Mouse (Mus musculus): ENCODE measurements around the gene Flt4. TPM values are rescaled to one million over a fixed set of nuclear protein-coding genes. Genes with fewer than 3 reads are reported as not detected.
"Not testable (repeated sequence)": the region's sequence is repeated elsewhere in the genome, so short reads cannot be mapped to it uniquely, and the experiment has no call there.

The Flt4 gene
- total RNA-seq (2012; rRNA removed): 4.3 and 6.7 TPM in 2 replicates

DNA sequence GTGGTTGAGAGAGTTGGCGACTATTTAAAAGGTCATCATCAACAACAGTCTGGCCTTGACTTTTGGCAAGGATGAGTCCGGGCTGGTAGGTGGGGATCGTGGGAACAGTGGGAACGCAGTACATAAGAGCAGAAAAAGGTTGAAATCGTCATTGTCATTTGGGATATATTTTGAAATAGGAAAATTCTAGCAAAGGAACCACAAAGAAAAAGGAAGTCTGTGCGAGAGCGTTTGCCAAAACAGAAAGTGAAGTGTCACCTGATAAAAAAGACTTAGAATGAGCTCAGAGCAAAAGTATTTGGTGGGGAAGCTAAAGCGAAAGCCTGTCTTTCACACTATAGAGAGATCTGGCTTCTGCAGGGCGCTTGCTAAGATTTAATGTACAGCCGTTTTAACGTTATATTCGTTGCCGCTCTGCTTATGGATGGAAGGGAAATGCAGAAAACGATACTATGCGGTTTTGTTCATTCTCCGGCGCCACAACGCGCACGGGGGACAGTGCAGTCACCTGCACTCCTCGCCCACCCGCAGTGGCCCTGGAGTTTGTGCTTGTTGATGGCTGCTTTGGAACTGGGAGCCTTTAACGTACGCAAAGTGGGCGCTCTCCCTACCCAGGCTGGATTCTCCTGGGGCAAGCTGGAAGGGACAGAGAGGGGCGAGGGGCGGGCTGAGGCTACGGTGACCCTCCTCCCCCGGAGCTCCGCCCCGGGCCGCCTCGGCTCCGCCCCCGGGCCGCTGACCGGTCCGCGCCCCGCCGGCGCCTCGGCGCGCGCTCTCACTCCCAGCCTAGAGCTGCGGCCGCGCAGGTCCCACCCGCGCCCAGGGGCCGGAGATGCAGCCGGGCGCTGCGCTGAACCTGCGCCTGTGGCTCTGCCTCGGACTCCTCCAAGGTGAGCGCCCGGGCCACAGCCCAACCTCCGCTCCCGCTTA, at the start of gene Flt4:
Gene Flt4 (plus strand): TSS at position 326 of the 930 bp plus-strand sequence.
- DNase-seq (ENCODE audit: low read depth, low spot score); in situ Hi-C loops (cut with MboI; ENCODE audit: low sequenced_read_pairs in 2 of 2, unreplicated experiment in 2 of 2): not testable (repeated sequence)
- peak within 1 kb of the TSS; percentile 63 for H3K9ac ChIP-seq (ENCODE audit: insufficient read depth, low read depth, low read length, poor library complexity, severe bottlenecking)

DNA sequence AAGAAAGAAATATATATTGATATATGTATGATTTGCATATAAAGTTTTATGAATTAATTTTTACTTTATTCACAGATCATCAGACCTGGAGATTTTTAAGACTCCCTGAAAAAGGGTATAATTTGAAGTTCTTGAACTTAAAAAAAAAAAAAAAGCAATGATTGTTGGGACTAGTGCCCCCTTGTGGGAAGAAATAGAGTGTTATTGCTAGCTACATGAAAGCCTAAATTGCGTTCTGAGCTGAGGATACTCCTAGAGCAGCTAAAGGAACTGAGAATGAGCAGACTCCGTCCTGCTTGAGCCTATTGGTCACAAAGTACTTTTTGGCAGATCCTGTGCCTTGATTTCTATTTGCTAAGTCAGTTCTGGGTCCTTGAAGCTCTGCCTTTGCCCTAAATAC, 34.0 kb upstream of the Flt4 start:
- peak; percentile 33 for DNase-seq (ENCODE audit: low read depth, low spot score)

More for the DNA sequence above, at the start of gene Flt4:
- not testable (repeated sequence) for H3K4me1 ChIP-seq (ENCODE audit: control insufficient read depth in 2 of 2, insufficient read depth in 2 of 2, low read length in 2 of 2, poor library complexity in 1 of 2); H3K36me3 ChIP-seq (ENCODE audit: control insufficient read depth, insufficient read depth, low read length, poor library complexity, severe bottlenecking); H3K9me3 ChIP-seq (ENCODE audit: control insufficient read depth, insufficient read depth, low read depth, low read length); H3K27ac ChIP-seq (ENCODE audit: insufficient read depth, low read depth, low read length, poor library complexity, severe bottlenecking)
- H3K4me3 ChIP-seq (ENCODE audit: insufficient read depth in 1 of 2, low read depth in 1 of 2, low read length in 2 of 2, poor library complexity in 1 of 2, severe bottlenecking in 1 of 2): peak within 1 kb of the TSS; percentile 64 to 73

DNA sequence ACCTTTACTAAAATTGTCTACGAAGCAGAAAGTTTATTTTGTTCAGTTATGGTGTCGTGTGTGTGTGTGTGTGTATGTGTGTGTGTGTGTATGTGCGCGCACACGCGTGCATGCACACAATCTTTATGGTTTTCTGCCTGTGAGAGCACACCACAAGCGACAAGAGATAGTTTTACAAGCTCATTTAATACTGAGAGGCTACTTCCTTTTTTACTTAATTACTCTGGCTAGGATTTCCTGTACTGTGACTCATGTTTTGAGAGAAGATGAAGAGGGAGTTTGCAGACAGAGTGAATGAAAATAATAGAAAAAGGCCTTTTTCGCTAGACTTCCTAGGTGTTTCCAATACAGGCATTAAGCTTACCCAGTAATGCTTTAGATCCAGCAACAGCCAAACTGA, 28.6 kb upstream of the Flt4 start:
- H3K36me3 ChIP-seq (ENCODE audit: control insufficient read depth, insufficient read depth, low read length, poor library complexity, severe bottlenecking); DNase-seq (ENCODE audit: low read depth, low spot score); in situ Hi-C loops (cut with MboI; ENCODE audit: low sequenced_read_pairs in 2 of 2, unreplicated experiment in 2 of 2); H3K4me1 ChIP-seq (ENCODE audit: control insufficient read depth in 2 of 2, insufficient read depth in 2 of 2, low read length in 2 of 2, poor library complexity in 1 of 2); H3K9ac ChIP-seq (ENCODE audit: insufficient read depth, low read depth, low read length, poor library complexity, severe bottlenecking); H3K9me3 ChIP-seq (ENCODE audit: control insufficient read depth, insufficient read depth, low read depth, low read length); H3K4me3 ChIP-seq (ENCODE audit: insufficient read depth in 1 of 2, low read depth in 1 of 2, low read length in 2 of 2, poor library complexity in 1 of 2, severe bottlenecking in 1 of 2); H3K27ac ChIP-seq (ENCODE audit: insufficient read depth, low read depth, low read length, poor library complexity, severe bottlenecking): not testable (repeated sequence)

More for the DNA sequence above, 34.0 kb upstream of the Flt4 start:
- H3K9ac ChIP-seq (ENCODE audit: insufficient read depth, low read depth, low read length, poor library complexity, severe bottlenecking); H3K27ac ChIP-seq (ENCODE audit: insufficient read depth, low read depth, low read length, poor library complexity, severe bottlenecking); in situ Hi-C loops (cut with MboI; ENCODE audit: low sequenced_read_pairs in 2 of 2, unreplicated experiment in 2 of 2); H3K9me3 ChIP-seq (ENCODE audit: control insufficient read depth, insufficient read depth, low read depth, low read length); H3K4me1 ChIP-seq (ENCODE audit: control insufficient read depth in 2 of 2, insufficient read depth in 2 of 2, low read length in 2 of 2, poor library complexity in 1 of 2); H3K36me3 ChIP-seq (ENCODE audit: control insufficient read depth, insufficient read depth, low read length, poor library complexity, severe bottlenecking); H3K4me3 ChIP-seq (ENCODE audit: insufficient read depth in 1 of 2, low read depth in 1 of 2, low read length in 2 of 2, poor library complexity in 1 of 2, severe bottlenecking in 1 of 2): not testable (repeated sequence)
- TF ChIP-seq ZNF384 (IDR thresholded peaks at IDR 0.05; ENCODE audit: low read depth, low read length): peak; percentile 98

GRCm38 (mm10) chr11:49590213-49590612, 18.9 kb upstream of the Flt4 start:
- H3K27ac ChIP-seq (ENCODE audit: insufficient read depth, low read depth, low read length, poor library complexity, severe bottlenecking): no peak overlapping the region
- H3K36me3 ChIP-seq (ENCODE audit: control insufficient read depth, insufficient read depth, low read length, poor library complexity, severe bottlenecking): no peaks in the 10 kb centered on the region
- H3K4me3 ChIP-seq (ENCODE audit: insufficient read depth in 1 of 2, low read depth in 1 of 2, low read length in 2 of 2, poor library complexity in 1 of 2, severe bottlenecking in 1 of 2): peak overlapping the region in 1 of 2 experiments; percentile 43; a peak in 1 of 4 replicates
- TF ChIP-seq CHD2 (IDR thresholded peaks at IDR 0.05; ENCODE audit: low read depth, low read length): no peak
- no peak for TF ChIP-seq ZC3H11A (IDR thresholded peaks at IDR 0.05; ENCODE audit: borderline replicate concordance, low read depth, low read length)
- no peak for TF ChIP-seq MAFK (IDR thresholded peaks at IDR 0.05; ENCODE audit: insufficient read depth, low read depth, low read length)
- TF ChIP-seq ZNF384 (IDR thresholded peaks at IDR 0.05; ENCODE audit: low read depth, low read length): no peak
- TF ChIP-seq HCFC1 (IDR thresholded peaks at IDR 0.05; ENCODE audit: borderline replicate concordance, insufficient read depth, low read length): no peak
- H3K4me1 ChIP-seq (ENCODE audit: control insufficient read depth in 2 of 2, insufficient read depth in 2 of 2, low read length in 2 of 2, poor library complexity in 1 of 2): peaks cover 0 to 4% of the 10 kb centered on the region in 2 experiments; a peak in 1 of 4 replicates
- H3K9me3 ChIP-seq (ENCODE audit: control insufficient read depth, insufficient read depth, low read depth, low read length): no peaks in the 10 kb centered on the region
- DNase-seq (ENCODE audit: low read depth, low spot score): no peak
- in situ Hi-C loops (cut with MboI; ENCODE audit: low sequenced_read_pairs in 2 of 2, unreplicated experiment in 2 of 2): no loop called here
- H3K9ac ChIP-seq (ENCODE audit: insufficient read depth, low read depth, low read length, poor library complexity, severe bottlenecking): no peak overlapping the region

- H3K9me3 ChIP-seq (ENCODE audit: control insufficient read depth, insufficient read depth, low read depth, low read length); H3K4me3 ChIP-seq (ENCODE audit: insufficient read depth in 1 of 2, low read depth in 1 of 2, low read length in 2 of 2, poor library complexity in 1 of 2, severe bottlenecking in 1 of 2); H3K4me1 ChIP-seq (ENCODE audit: control insufficient read depth in 2 of 2, insufficient read depth in 2 of 2, low read length in 2 of 2, poor library complexity in 1 of 2); DNase-seq (ENCODE audit: low read depth, low spot score); in situ Hi-C loops (cut with MboI; ENCODE audit: low sequenced_read_pairs in 2 of 2, unreplicated experiment in 2 of 2); H3K27ac ChIP-seq (ENCODE audit: insufficient read depth, low read depth, low read length, poor library complexity, severe bottlenecking); H3K36me3 ChIP-seq (ENCODE audit: control insufficient read depth, insufficient read depth, low read length, poor library complexity, severe bottlenecking); H3K9ac ChIP-seq (ENCODE audit: insufficient read depth, low read depth, low read length, poor library complexity, severe bottlenecking): not testable (repeated sequence)
Measured at GRCm38 (mm10) chr11:49597149-49597548, 11.9 kb upstream of the Flt4 start.

- H3K9ac ChIP-seq (ENCODE audit: insufficient read depth, low read depth, low read length, poor library complexity, severe bottlenecking); H3K9me3 ChIP-seq (ENCODE audit: control insufficient read depth, insufficient read depth, low read depth, low read length); DNase-seq (ENCODE audit: low read depth, low spot score); in situ Hi-C loops (cut with MboI; ENCODE audit: low sequenced_read_pairs in 2 of 2, unreplicated experiment in 2 of 2); H3K36me3 ChIP-seq (ENCODE audit: control insufficient read depth, insufficient read depth, low read length, poor library complexity, severe bottlenecking); H3K27ac ChIP-seq (ENCODE audit: insufficient read depth, low read depth, low read length, poor library complexity, severe bottlenecking); H3K4me1 ChIP-seq (ENCODE audit: control insufficient read depth in 2 of 2, insufficient read depth in 2 of 2, low read length in 2 of 2, poor library complexity in 1 of 2); H3K4me3 ChIP-seq (ENCODE audit: insufficient read depth in 1 of 2, low read depth in 1 of 2, low read length in 2 of 2, poor library complexity in 1 of 2, severe bottlenecking in 1 of 2): not testable (repeated sequence)
Measured at GRCm38 (mm10) chr11:49608306-49608705, 757 bp upstream of the Flt4 start.

GRCm38 (mm10) chr11:49609868-49610824, 1.1 kb downstream of the Flt4 start:
- DNase-seq (ENCODE audit: low read depth, low spot score); in situ Hi-C loops (cut with MboI; ENCODE audit: low sequenced_read_pairs in 2 of 2, unreplicated experiment in 2 of 2); H3K9me3 ChIP-seq (ENCODE audit: control insufficient read depth, insufficient read depth, low read depth, low read length); H3K27ac ChIP-seq (ENCODE audit: insufficient read depth, low read depth, low read length, poor library complexity, severe bottlenecking); H3K36me3 ChIP-seq (ENCODE audit: control insufficient read depth, insufficient read depth, low read length, poor library complexity, severe bottlenecking); H3K4me1 ChIP-seq (ENCODE audit: control insufficient read depth in 2 of 2, insufficient read depth in 2 of 2, low read length in 2 of 2, poor library complexity in 1 of 2): not testable (repeated sequence)
- peak overlapping the region; percentile 64 to 73 for H3K4me3 ChIP-seq (ENCODE audit: insufficient read depth in 1 of 2, low read depth in 1 of 2, low read length in 2 of 2, poor library complexity in 1 of 2, severe bottlenecking in 1 of 2)
- H3K9ac ChIP-seq (ENCODE audit: insufficient read depth, low read depth, low read length, poor library complexity, severe bottlenecking): peak overlapping the region; percentile 63
